Mouse (Mus musculus): ENCODE measurements around the gene Mmp11. TPM values are rescaled to one million over a fixed set of nuclear protein-coding genes. Genes with fewer than 3 reads are reported as not detected.

Gene Mmp11
- total RNA-seq (2014; rRNA removed) (11.7 and 13.5 TPM in 2 replicates), polyA plus RNA-seq (2015; fragmentation: Nextera tagmentation; extraction: Ambion mirVana) (14.3 and 16.5 TPM in 2 replicates)

DNA sequence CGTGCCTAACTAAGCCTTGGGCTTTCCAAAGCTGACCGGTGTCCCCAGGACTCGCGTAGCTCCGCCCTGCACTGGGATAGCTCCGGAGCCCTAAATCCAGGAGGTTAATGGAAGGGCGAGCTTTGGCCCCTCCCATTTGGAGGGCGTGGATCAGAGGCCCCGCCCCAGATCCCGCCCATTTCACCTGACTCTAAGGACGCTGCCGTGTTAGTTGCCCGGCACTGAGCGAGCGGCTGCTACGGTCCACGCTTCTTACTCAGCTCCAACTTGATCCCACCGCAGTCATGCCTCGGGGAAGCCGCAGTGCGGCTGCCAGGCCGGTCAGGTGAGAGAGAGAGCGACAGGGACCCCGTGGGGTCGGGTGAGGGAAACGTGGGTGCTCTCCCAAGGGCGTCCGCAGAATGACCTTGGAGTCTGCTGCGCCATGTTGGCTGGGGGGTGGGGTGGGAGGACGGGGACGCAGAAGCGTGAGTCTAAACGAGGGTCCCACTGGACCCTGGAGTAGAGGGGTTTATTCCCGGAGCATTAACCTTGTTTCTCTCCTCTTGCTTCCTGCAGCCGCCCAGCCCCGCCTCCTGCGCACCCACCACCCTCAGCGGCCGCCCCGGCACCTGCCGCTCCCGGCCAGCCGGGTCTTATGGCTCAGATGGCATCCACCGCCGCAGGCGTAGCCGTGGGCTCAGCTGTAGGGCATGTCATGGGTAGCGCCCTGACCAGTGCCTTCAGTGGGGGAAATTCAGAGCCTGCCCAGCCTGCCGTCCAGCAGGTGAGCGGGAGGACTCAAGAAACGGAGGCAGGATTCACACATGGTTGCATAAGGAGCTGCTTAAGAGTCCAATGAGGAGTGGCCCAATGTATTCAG, at the start of gene Mmp11:
Gene Mmp11, minus strand, starts transcription at position 817 of the 862 bp plus-strand sequence.
- no peak for TF ChIP-seq CTCF (IDR thresholded peaks at IDR 0.05; ENCODE audit: low read depth)
- H3K27me3 ChIP-seq (ENCODE audit: insufficient read depth, low read length) = no peaks in the 10 kb centered on the region; the same call in 1 of the 2 replicates
- H3K27ac ChIP-seq (ENCODE audit: low read depth, low read length) = no peak within 1 kb of the TSS
- H3K9me3 ChIP-seq (ENCODE audit: low read length) = no peaks in the 10 kb centered on the region
- DNase-seq (peak; percentile 63), ATAC-seq (peak; percentile 32)
- no peaks in the 10 kb centered on the region for H3K36me3 ChIP-seq (ENCODE audit: insufficient read depth)
- H3K9ac ChIP-seq = peak within 1 kb of the TSS; percentile 59
- H3K4me1 ChIP-seq (ENCODE audit: insufficient read depth) = peaks cover 17% of the 10 kb centered on the region
- H3K4me2 ChIP-seq (ENCODE audit: low read depth) = peak within 1 kb of the TSS; percentile 76
- peak within 1 kb of the TSS; percentile 45 for H3K4me3 ChIP-seq (ENCODE audit: low read depth, low read length)
- 2% methylated on average over 49 of the region's 51 CpGs for WGBS

DNA sequence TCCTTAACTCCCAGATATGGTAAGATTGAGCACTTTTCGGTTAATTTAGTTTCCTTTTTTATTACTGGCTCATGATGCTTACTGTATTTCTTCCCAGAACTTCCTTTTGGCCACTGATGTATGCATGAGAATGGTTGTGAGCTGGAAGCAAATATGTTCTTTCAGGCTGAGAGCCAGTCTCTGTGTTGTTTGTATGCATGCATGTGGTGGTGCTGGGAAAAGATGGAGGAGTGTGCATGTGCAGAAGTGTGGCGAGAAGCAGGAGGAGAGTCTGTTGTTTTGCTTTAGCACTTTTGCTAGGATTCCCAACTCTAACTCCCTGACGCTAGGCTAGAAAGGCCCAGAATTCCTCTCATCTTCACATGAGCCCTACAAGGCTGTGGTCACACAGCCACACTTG, 43.1 kb upstream of the Mmp11 start:
- DNase-seq = peak; percentile 85
- peak; percentile 94 for ATAC-seq
- no peaks in the 10 kb centered on the region for H3K36me3 ChIP-seq (ENCODE audit: insufficient read depth)
- no peaks in the 10 kb centered on the region for H3K4me1 ChIP-seq (ENCODE audit: insufficient read depth)
- H3K27me3 ChIP-seq (ENCODE audit: insufficient read depth, low read length) = no peaks in the 10 kb centered on the region
- no peak overlapping the region for H3K4me3 ChIP-seq (ENCODE audit: low read depth, low read length)
- H3K9me3 ChIP-seq (ENCODE audit: low read length) = 0 out of 2 replicates have a peak, but pooled peaks cover 3% of the 10 kb centered on the region
- WGBS = 62% methylated on average over 3 of the region's 3 CpGs
- no peak overlapping the region for H3K4me2 ChIP-seq (ENCODE audit: low read depth)
- TF ChIP-seq CTCF (IDR thresholded peaks at IDR 0.05; ENCODE audit: low read depth) = no peak
- H3K9ac ChIP-seq = no peak overlapping the region
- no peak overlapping the region for H3K27ac ChIP-seq (ENCODE audit: low read depth, low read length)

DNA sequence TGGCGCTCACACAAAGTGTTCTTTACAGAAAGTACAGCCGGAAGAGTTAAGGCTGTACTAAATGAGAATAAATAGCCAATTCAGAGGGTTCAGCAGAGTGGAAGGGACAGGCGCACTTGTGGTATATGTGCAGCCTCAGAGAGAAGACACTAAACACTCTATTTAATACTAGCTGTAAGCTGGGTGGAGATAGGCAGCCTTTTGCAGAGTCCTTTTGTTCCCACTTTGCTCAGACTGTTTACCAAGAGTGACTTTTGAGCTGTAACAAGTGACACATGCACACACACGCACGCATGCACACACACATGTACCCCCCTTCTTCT, 42.5 kb upstream of the Mmp11 start:
- H3K36me3 ChIP-seq (ENCODE audit: insufficient read depth) = no peaks in the 10 kb centered on the region
- H3K9me3 ChIP-seq (ENCODE audit: low read length) = 0 out of 2 replicates have a peak, but pooled peaks cover 3% of the 10 kb centered on the region
- WGBS = 41% methylated on average over 5 of the region's 5 CpGs
- no peak for DNase-seq
- ATAC-seq = no peak; the same call in 1 of the 2 replicates
- no peak overlapping the region for H3K9ac ChIP-seq
- H3K4me2 ChIP-seq (ENCODE audit: low read depth) = no peak overlapping the region
- no peak overlapping the region for H3K4me3 ChIP-seq (ENCODE audit: low read depth, low read length)
- H3K27ac ChIP-seq (ENCODE audit: low read depth, low read length) = no peak overlapping the region
- no peaks in the 10 kb centered on the region; the same call in 1 of the 2 replicates for H3K27me3 ChIP-seq (ENCODE audit: insufficient read depth, low read length)
- no peaks in the 10 kb centered on the region for H3K4me1 ChIP-seq (ENCODE audit: insufficient read depth)
- TF ChIP-seq CTCF (IDR thresholded peaks at IDR 0.05; ENCODE audit: low read depth) = no peak

DNA sequence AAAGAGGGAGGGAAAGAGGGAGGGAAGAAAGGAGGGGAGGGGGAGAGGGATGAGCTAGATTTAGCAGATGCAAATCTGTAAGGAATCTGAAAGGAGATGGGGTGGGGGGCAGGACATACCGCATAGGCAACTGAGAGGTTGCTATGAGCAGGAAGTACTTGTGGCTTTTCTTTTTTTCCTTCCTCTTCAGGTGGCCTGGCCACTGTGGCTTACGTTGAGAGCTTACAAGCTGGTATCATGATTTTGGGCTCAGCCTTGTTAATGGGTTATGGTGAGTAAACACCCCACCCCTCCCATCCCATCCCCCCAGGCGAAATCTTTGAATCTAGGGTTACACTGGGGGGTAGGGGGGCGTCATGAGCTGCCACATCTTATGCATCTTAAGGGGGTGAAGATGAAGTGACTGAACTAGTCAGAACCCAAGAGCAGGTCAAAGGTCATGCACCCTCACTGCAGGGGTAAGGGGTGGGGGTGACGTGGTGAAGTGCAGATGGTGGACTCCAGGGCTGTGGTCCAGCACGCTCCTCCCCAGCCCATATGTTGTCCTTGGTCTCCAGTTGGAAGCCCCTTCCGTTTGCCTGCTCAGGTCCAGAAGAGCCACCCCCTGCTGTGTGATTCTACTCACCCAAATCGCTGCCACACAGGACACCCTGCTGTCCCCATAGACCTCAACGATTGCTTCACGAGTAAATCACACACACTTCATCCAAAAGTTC, 42.0 kb upstream of the Mmp11 start:
- Histone ChIP-seq H3K27ac (ENCODE audit: low read depth, low read length) (no peak overlapping the region), H3K4me3 (ENCODE audit: low read depth, low read length) (no peak overlapping the region), H3K9ac (no peak overlapping the region), H3K4me2 (ENCODE audit: low read depth) (no peak overlapping the region), H3K4me1 (ENCODE audit: insufficient read depth) (no peaks in the 10 kb centered on the region), H3K27me3 (ENCODE audit: insufficient read depth, low read length) (no peaks in the 10 kb centered on the region; the same call in 1 of the 2 replicates), H3K36me3 (ENCODE audit: insufficient read depth) (no peaks in the 10 kb centered on the region), H3K9me3 (ENCODE audit: low read length) (0 out of 2 replicates have a peak, but pooled peaks cover 3% of the 10 kb centered on the region)
- 31% methylated on average over 10 of the region's 10 CpGs for WGBS
- no peak for TF ChIP-seq CTCF (IDR thresholded peaks at IDR 0.05; ENCODE audit: low read depth)
- ATAC-seq (no peak), DNase-seq (no peak)

DNA sequence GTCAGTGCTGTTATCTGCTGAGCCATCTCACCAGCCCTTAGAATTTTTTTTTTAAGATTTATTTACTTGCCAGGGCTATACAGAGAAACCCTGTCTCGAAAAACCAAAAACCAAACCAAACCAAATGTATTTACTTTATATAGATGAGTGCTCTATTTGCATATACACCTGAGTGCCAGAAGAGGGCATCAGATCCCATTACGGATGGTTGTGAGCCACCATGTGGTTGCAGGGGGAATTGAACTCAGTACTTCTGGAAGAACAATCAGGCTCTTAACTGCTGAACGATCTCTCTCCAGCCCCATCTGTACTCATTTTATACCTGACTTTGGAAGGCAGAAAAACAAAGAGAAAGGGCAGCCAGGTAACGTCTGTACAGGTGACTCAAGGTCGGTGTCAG, 38.9 kb upstream of the Mmp11 start:
- DNase-seq = peak; percentile 29

DNA sequence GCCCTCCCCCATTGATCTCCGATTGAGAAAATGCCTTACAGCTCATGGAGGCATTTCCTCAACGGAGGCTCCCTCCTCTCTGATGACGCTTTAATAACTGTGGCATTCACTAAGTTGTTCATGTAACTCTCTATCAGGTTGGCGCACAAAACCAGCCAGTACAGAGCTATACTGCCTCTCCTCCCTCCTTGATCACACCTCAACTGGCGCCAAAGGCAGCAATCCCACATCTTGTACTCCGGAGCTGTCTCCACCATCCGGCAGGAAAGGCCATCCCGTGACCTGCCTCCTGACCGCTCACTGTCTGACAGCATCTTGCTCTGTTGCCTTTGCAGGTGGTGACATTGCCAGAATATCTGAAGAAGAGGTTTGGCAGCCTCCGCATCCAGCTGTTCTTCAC, 37.5 kb upstream of the Mmp11 start:
- no peak for ATAC-seq
- Histone ChIP-seq H3K4me2 (ENCODE audit: low read depth) (no peak overlapping the region), H3K27ac (ENCODE audit: low read depth, low read length) (no peak overlapping the region), H3K9me3 (ENCODE audit: low read length) (0 out of 2 replicates have a peak, but pooled peaks cover 3% of the 10 kb centered on the region), H3K4me1 (ENCODE audit: insufficient read depth) (no peaks in the 10 kb centered on the region), H3K9ac (no peak overlapping the region), H3K36me3 (ENCODE audit: insufficient read depth) (no peaks in the 10 kb centered on the region), H3K4me3 (ENCODE audit: low read depth, low read length) (no peak overlapping the region), H3K27me3 (ENCODE audit: insufficient read depth, low read length) (no peaks in the 10 kb centered on the region; the same call in 1 of the 2 replicates)
- TF ChIP-seq CTCF (IDR thresholded peaks at IDR 0.05; ENCODE audit: low read depth) = no peak
- DNase-seq = no peak
- WGBS = 93% methylated on average over 10 of the region's 10 CpGs

More for the DNA sequence above, 38.9 kb upstream of the Mmp11 start:
- no peak overlapping the region for H3K4me2 ChIP-seq (ENCODE audit: low read depth)
- H3K4me1 ChIP-seq (ENCODE audit: insufficient read depth) = no peaks in the 10 kb centered on the region
- peak; percentile 71 for TF ChIP-seq CTCF (IDR thresholded peaks at IDR 0.05; ENCODE audit: low read depth)
- H3K4me3 ChIP-seq (ENCODE audit: low read depth, low read length) = no peak overlapping the region
- WGBS = 83% methylated on average over 5 of the region's 5 CpGs
- ATAC-seq = no peak
- H3K9me3 ChIP-seq (ENCODE audit: low read length) = 0 out of 2 replicates have a peak, but pooled peaks cover 3% of the 10 kb centered on the region
- H3K9ac ChIP-seq = no peak overlapping the region
- no peak overlapping the region for H3K27ac ChIP-seq (ENCODE audit: low read depth, low read length)
- no peaks in the 10 kb centered on the region for H3K36me3 ChIP-seq (ENCODE audit: insufficient read depth)
- no peaks in the 10 kb centered on the region; the same call in 1 of the 2 replicates for H3K27me3 ChIP-seq (ENCODE audit: insufficient read depth, low read length)

All from forebrain, postnatal 0 days (tissue).